Mouse (Mus musculus) lung, postnatal 0 days (tissue): Measurements from ENCODE around the gene Ston2. TPM values are rescaled to one million over a fixed set of nuclear protein-coding genes. Genes with fewer than 3 reads are reported as not detected.
"Not testable (repeated sequence)": the region's sequence is repeated elsewhere in the genome, so short reads cannot be mapped to it uniquely, and the experiment has no call there.

Experiments used
- ATAC-seq: fragments of 200-750 bp; cut with Nextera tagmentation; 2 replicates; pipeline ENCODE4 v1.8.0; 2017; ENCODE audit warnings: moderate library complexity
- DNase-seq: peaks from one replicate; pipeline ENCODE4 v3.0.0-alpha.2; 2016; ENCODE audit warnings: low spot score
- H3K27ac ChIP-seq: fragments of 300-500 bp; sonication (generic); 2 replicates; pipeline ENCODE4 v1.5.1; 2014; ENCODE audit warnings: antibody characterized with exemption, mild to moderate bottlenecking, low read length, mixed read lengths
- H3K27me3 ChIP-seq: fragments of 300-500 bp; sonication (generic); replicated peaks from 2 replicates; pipeline ENCODE4 v1.6.1; 2014; ENCODE audit warnings: low read length, mixed read lengths; ENCODE audit not compliant: insufficient read depth
- H3K36me3 ChIP-seq: fragments of 300-500 bp; sonication (generic); 2 replicates; pipeline ENCODE4 v1.6.1; 2014; ENCODE audit warnings: low read length, mixed read lengths; ENCODE audit not compliant: insufficient read depth
- H3K4me1 ChIP-seq: fragments of 300-500 bp; sonication (generic); 2 replicates; pipeline ENCODE4 v1.6.1; 2014; ENCODE audit warnings: antibody characterized with exemption, low read depth, low read length, mixed read lengths; ENCODE audit not compliant: insufficient read depth
- H3K4me2 ChIP-seq: fragments of 300-500 bp; sonication (generic); replicated peaks from 2 replicates; pipeline ENCODE4 v1.6.1; 2014; ENCODE audit warnings: low read depth, mild to moderate bottlenecking, low read length, moderate library complexity, mixed read lengths
- H3K4me3 ChIP-seq: fragments of 300-500 bp; sonication (generic); 2 replicates; pipeline ENCODE4 v1.5.1; 2014; ENCODE audit warnings: low read depth, low read length
- H3K9ac ChIP-seq: fragments of 300-500 bp; sonication (generic); replicated peaks from 2 replicates; pipeline ENCODE4 v1.6.1; 2014; ENCODE audit warnings: low read depth, mild to moderate bottlenecking
- H3K9me3 ChIP-seq: fragments of 300-500 bp; sonication (generic); 2 replicates; pipeline ENCODE4 v1.6.1; 2016; ENCODE audit warnings: low read length, mixed read lengths
- CTCF ChIP-seq: IDR thresholded peaks from 2 replicates; pipeline ENCODE4 v1.5.1; 2016; ENCODE audit warnings: antibody characterized with exemption, mild to moderate bottlenecking
- EP300 ChIP-seq: IDR thresholded peaks from 2 replicates; pipeline ENCODE4 v1.6.1; 2016; ENCODE audit warnings: antibody characterized with exemption, mild to moderate bottlenecking, control low read depth
- WGBS: fragments of 180-500 bp; shearing (Covaris S2); extraction: QIAGEN DNeasy Blood & Tissue Kit; methylation state at CpG from one replicate; pipeline ENCODE4 v1.1.7; 2014; 5-methylcytosine and 5-hydroxymethylcytosine counted together
- polyA plus RNA-seq: library from polyadenylated mRNA; unstranded; fragments of >200 nt; fragmentation: Nextera tagmentation; extraction: Ambion mirVana; gene quantifications from 2 replicates; pipeline ENCODE4 v1.2.1, GENCODE M21; 2015

Gene Ston2
- polyA plus RNA-seq, 1 experiment from 2014 or later: 6.2 TPM

- Histone ChIP-seq H3K27me3 (no peaks in the 10 kb centered on the region), H3K4me2 (no peak overlapping the region), H3K9ac (no peak overlapping the region), H3K27ac (no peak overlapping the region; the same call in 1 of the 2 replicates), H3K9me3 (no peaks in the 10 kb centered on the region), H3K4me1 (no peaks in the 10 kb centered on the region), H3K4me3 (no peak overlapping the region), H3K36me3 (no peaks in the 10 kb centered on the region)
- ATAC-seq (peak; percentile 78), DNase-seq (peak; percentile 40)
- 58% methylated on average over 4 of the region's 4 CpGs for WGBS
- TF ChIP-seq CTCF (no peak), EP300 (peak; percentile 74)
Observed at GRCm38 (mm10) chr12:91796774-91797173, 8.6 kb upstream of the Ston2 start.

GRCm38 (mm10) chr12:91793266-91793665 lies 5.1 kb upstream of the Ston2 start:
- WGBS: 72% methylated on average over 8 of the region's 8 CpGs
- Histone ChIP-seq H3K4me1 (no peaks in the 10 kb centered on the region), H3K27ac (no peak overlapping the region), H3K9ac (no peak overlapping the region), H3K4me2 (no peak overlapping the region), H3K9me3 (no peaks in the 10 kb centered on the region), H3K36me3 (no peaks in the 10 kb centered on the region), H3K27me3 (no peaks in the 10 kb centered on the region), H3K4me3 (no peak overlapping the region)
- TF ChIP-seq CTCF (no peak), EP300 (no peak)
- no peak for DNase-seq
- ATAC-seq: no peak

- no peaks in the 10 kb centered on the region for H3K9me3 ChIP-seq
- no peak for ATAC-seq
- no peak overlapping the region for H3K4me2 ChIP-seq
- H3K4me1 ChIP-seq: no peaks in the 10 kb centered on the region
- no peak for DNase-seq
- no peak for TF ChIP-seq CTCF
- no peak for TF ChIP-seq EP300
- no peaks in the 10 kb centered on the region for H3K36me3 ChIP-seq
- no peaks in the 10 kb centered on the region for H3K27me3 ChIP-seq
- no peak overlapping the region for H3K27ac ChIP-seq
- no peak overlapping the region for H3K4me3 ChIP-seq
- no peak overlapping the region for H3K9ac ChIP-seq
- WGBS: 47% methylated on average over 4 of the region's 4 CpGs
Observed at GRCm38 (mm10) chr12:91791822-91792221, 3.6 kb upstream of the Ston2 start.

GRCm38 (mm10) chr12:91789801-91790200 lies 1.6 kb upstream of the Ston2 start:
- WGBS: 53% methylated on average over 6 of the region's 6 CpGs
- H3K9me3 ChIP-seq: no peaks in the 10 kb centered on the region
- no peak overlapping the region for H3K4me3 ChIP-seq
- H3K27me3 ChIP-seq: no peaks in the 10 kb centered on the region
- no peak for TF ChIP-seq EP300
- TF ChIP-seq CTCF: peak; percentile 88
- DNase-seq (peak; percentile 71), ATAC-seq (peak; percentile 63)
- H3K4me2 ChIP-seq: no peak overlapping the region
- H3K4me1 ChIP-seq: no peaks in the 10 kb centered on the region
- no peak overlapping the region for H3K9ac ChIP-seq
- H3K36me3 ChIP-seq: no peaks in the 10 kb centered on the region
- H3K27ac ChIP-seq: no peak overlapping the region

DNA sequence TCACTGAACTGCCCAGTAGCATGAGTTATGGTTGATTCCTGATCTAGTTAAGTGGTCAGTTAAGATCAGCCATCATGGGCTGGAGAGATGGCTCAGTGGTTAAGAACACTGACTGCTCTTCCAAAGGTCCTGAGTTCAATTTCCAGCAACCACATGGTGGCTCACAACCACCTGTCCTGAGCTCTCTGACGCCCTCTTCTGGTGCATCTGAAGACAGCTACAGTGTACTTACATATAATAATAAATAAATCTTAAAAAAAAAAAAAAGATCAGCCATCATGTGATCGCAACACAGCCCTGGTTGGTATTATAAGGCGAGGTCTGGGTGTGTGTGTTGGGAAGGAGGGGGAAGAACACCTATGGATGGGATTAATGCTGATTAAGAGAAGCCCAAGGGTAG lies 259 bp upstream of the Ston2 start:
- not testable (repeated sequence) for H3K9me3 ChIP-seq, H3K4me1 ChIP-seq, H3K36me3 ChIP-seq, H3K4me2 ChIP-seq, H3K27ac ChIP-seq, H3K4me3 ChIP-seq, ATAC-seq, DNase-seq, H3K9ac ChIP-seq, H3K27me3 ChIP-seq
- WGBS: 69% methylated on average over 3 of the region's 3 CpGs

DNA sequence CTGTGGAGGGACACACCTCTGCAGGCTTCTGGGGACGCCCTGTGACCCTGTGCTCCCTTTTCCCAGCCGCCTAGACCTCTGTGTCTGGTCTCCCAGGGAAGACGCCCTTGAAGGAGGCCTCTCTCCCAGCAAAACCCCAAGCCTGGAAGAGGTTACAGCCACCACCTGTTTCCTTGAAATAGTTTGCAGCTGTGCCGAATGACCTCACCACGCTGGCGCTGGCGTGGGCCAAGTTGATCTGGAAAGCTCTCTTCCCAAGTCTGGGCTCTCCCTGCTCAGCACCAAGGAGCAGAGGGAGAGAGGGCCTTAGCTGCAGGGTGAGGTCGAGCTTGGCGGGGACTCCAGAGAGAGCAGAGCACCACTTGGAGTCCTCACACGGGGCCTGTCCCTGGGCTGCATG lies 1.8 kb downstream of the Ston2 start:
- Histone ChIP-seq H3K27me3 (no peaks in the 10 kb centered on the region), H3K27ac (no peak overlapping the region), H3K36me3 (no peaks in the 10 kb centered on the region), H3K4me3 (no peak overlapping the region), H3K9me3 (no peaks in the 10 kb centered on the region), H3K4me1 (no peaks in the 10 kb centered on the region), H3K4me2 (no peak overlapping the region), H3K9ac (no peak overlapping the region)
- WGBS: 22% methylated on average over 10 of the region's 10 CpGs
- ATAC-seq: peak; percentile 60; the same call in 1 of the 2 replicates
- DNase-seq: peak; percentile 25
- no peak for TF ChIP-seq CTCF
- TF ChIP-seq EP300: no peak

- DNase-seq (no peak), ATAC-seq (no peak)
- no peaks in the 10 kb centered on the region for H3K27me3 ChIP-seq
- no peak overlapping the region for H3K4me2 ChIP-seq
- no peak overlapping the region for H3K9ac ChIP-seq
- peaks cover 4% of the 10 kb centered on the region; the same call in 1 of the 2 replicates for H3K4me1 ChIP-seq
- no peaks in the 10 kb centered on the region for H3K9me3 ChIP-seq
- no peak for TF ChIP-seq CTCF
- TF ChIP-seq EP300: no peak
- H3K4me3 ChIP-seq: no peak overlapping the region
- no peaks in the 10 kb centered on the region for H3K36me3 ChIP-seq
- H3K27ac ChIP-seq: no peak overlapping the region
- WGBS: 86% methylated on average over 5 of the region's 5 CpGs
Observed at GRCm38 (mm10) chr12:91781432-91781831, 6.8 kb downstream of the Ston2 start.
